Mouse (Mus musculus) forebrain, embryonic 11.5 days (tissue): ENCODE data around the gene Lrrfip1. TPM values are rescaled to one million over a fixed set of nuclear protein-coding genes. Genes with fewer than 3 reads are reported as not detected.
A peak's percentile ranks its signal among the peaks of the same experiment; 100 is the strongest.

Source experiments
- ATAC-seq: fragments of 200-750 bp; cut with Nextera tagmentation; replicated peaks from 2 replicates; pipeline ENCODE4 v1.8.0; 2017; ENCODE audit warnings: moderate TSS enrichment; ENCODE audit not compliant: low FRiP score
- DNase-seq: peaks from one replicate; pipeline ENCODE4 v3.0.0-alpha.2; 2017; ENCODE audit warnings: low spot score
- H3K27ac ChIP-seq: fragments of 300-500 bp; sonication (generic); 2 replicates; pipeline ENCODE4 v1.5.1; 2014; ENCODE audit warnings: low read depth, low read length
- H3K27me3 ChIP-seq: fragments of 300-500 bp; sonication (generic); 2 replicates; pipeline ENCODE4 v1.6.1; 2014; ENCODE audit warnings: mild to moderate bottlenecking, low read length, mixed read lengths; ENCODE audit not compliant: control insufficient read depth, insufficient read depth
- H3K36me3 ChIP-seq: fragments of 300-500 bp; sonication (generic); 2 replicates; pipeline ENCODE4 v1.6.1; 2014; ENCODE audit warnings: mild to moderate bottlenecking, low read length, moderate library complexity, mixed read lengths; ENCODE audit not compliant: control insufficient read depth, insufficient read depth
- H3K4me1 ChIP-seq: fragments of 300-500 bp; sonication (generic); replicated peaks from 2 replicates; pipeline ENCODE4 v1.6.1; 2014; ENCODE audit warnings: low read length, mixed read lengths; ENCODE audit not compliant: control insufficient read depth, insufficient read depth
- H3K4me2 ChIP-seq: fragments of 300-500 bp; sonication (generic); 2 replicates; pipeline ENCODE4 v1.6.1; 2014; ENCODE audit warnings: low read depth, mild to moderate bottlenecking, low read length, moderate library complexity, mixed read lengths; ENCODE audit not compliant: severe bottlenecking
- H3K4me3 ChIP-seq: fragments of 300-500 bp; sonication (generic); 2 replicates; pipeline ENCODE4 v1.5.1; 2014; ENCODE audit warnings: low read depth, low read length
- H3K9ac ChIP-seq: fragments of 300-500 bp; sonication (generic); 2 replicates; pipeline ENCODE4 v1.6.1; 2014; ENCODE audit warnings: low read length
- H3K9me3 ChIP-seq: fragments of 300-500 bp; sonication (generic); 2 replicates; pipeline ENCODE4 v1.6.1; 2016; ENCODE audit warnings: low read length, mixed read lengths; ENCODE audit not compliant: control insufficient read depth
- WGBS: fragments of 180-500 bp; shearing (Covaris S2); extraction: QIAGEN DNeasy Blood & Tissue Kit; methylation state at CpG from one replicate; pipeline ENCODE4 v1.1.7; 2014; 5-methylcytosine and 5-hydroxymethylcytosine counted together
- polyA plus RNA-seq: library from polyadenylated mRNA; unstranded; fragments of >200 nt; fragmentation: Nextera tagmentation; extraction: Ambion mirVana; gene quantifications from 2 replicates; pipeline ENCODE4 v1.2.1, GENCODE M21; 2014

The Lrrfip1 gene
- polyA plus RNA-seq, 1 experiment from 2014 or later = 21.4 TPM

GRCm38 (mm10) chr1:91093296-91093695 lies 94.8 kb downstream of the Lrrfip1 start:
- Histone ChIP-seq H3K9ac (no peak overlapping the region), H3K4me3 (no peak overlapping the region), H3K27ac (no peak overlapping the region), H3K36me3 (no peaks in the 10 kb centered on the region), H3K4me1 (no peaks in the 10 kb centered on the region), H3K27me3 (no peaks in the 10 kb centered on the region), H3K9me3 (no peaks in the 10 kb centered on the region), H3K4me2 (no peak overlapping the region)
- no peak for DNase-seq
- ATAC-seq = no peak
- WGBS = 80% methylated on average over 2 of the region's 2 CpGs

GRCm38 (mm10) chr1:91094001-91094400 lies 95.5 kb downstream of the Lrrfip1 start:
- ATAC-seq (no peak), DNase-seq (no peak)
- H3K36me3 ChIP-seq = no peaks in the 10 kb centered on the region
- no peak overlapping the region for H3K27ac ChIP-seq
- H3K9ac ChIP-seq = no peak overlapping the region
- H3K9me3 ChIP-seq = no peaks in the 10 kb centered on the region
- H3K27me3 ChIP-seq = no peaks in the 10 kb centered on the region
- H3K4me2 ChIP-seq = no peak overlapping the region
- H3K4me1 ChIP-seq = 0 out of 2 replicates have a peak, but pooled peaks cover 2% of the 10 kb centered on the region
- WGBS = 87% methylated on average over 5 of the region's 5 CpGs
- H3K4me3 ChIP-seq = no peak overlapping the region

- no peak for ATAC-seq
- H3K9ac ChIP-seq = no peak overlapping the region
- 90% methylated on average over 3 of the region's 3 CpGs for WGBS
These were observed 96.7 kb downstream of the Lrrfip1 start for GRCm38 (mm10) chr1:91095258-91095657.

GRCm38 (mm10) chr1:91095853-91096252 lies 97.3 kb downstream of the Lrrfip1 start:
- Histone ChIP-seq H3K4me2 (no peak overlapping the region), H3K4me1 (0 out of 2 replicates have a peak, but pooled peaks cover 2% of the 10 kb centered on the region), H3K27me3 (no peaks in the 10 kb centered on the region), H3K9me3 (no peaks in the 10 kb centered on the region), H3K9ac (no peak overlapping the region), H3K27ac (no peak overlapping the region), H3K4me3 (no peak overlapping the region), H3K36me3 (no peaks in the 10 kb centered on the region)
- DNase-seq (no peak), ATAC-seq (no peak)
- WGBS = 57% methylated on average over 1 of the region's 1 CpGs

More at GRCm38 (mm10) chr1:91095258-91095657, 96.7 kb downstream of the Lrrfip1 start:
- H3K36me3 ChIP-seq = no peaks in the 10 kb centered on the region
- no peak for DNase-seq
- 0 out of 2 replicates have a peak, but pooled peaks cover 2% of the 10 kb centered on the region for H3K4me1 ChIP-seq
- H3K4me2 ChIP-seq = no peak overlapping the region
- H3K27ac ChIP-seq = no peak overlapping the region
- no peak overlapping the region for H3K4me3 ChIP-seq
- H3K27me3 ChIP-seq = no peaks in the 10 kb centered on the region
- H3K9me3 ChIP-seq = no peaks in the 10 kb centered on the region

- H3K27me3 ChIP-seq = no peaks in the 10 kb centered on the region
- 0 out of 2 replicates have a peak, but pooled peaks cover 2% of the 10 kb centered on the region for H3K4me1 ChIP-seq
- no peak overlapping the region for H3K9ac ChIP-seq
- WGBS = 71% methylated on average over 5 of the region's 5 CpGs
- H3K4me2 ChIP-seq = no peak overlapping the region
- H3K27ac ChIP-seq = no peak overlapping the region
- ATAC-seq = no peak
- no peaks in the 10 kb centered on the region for H3K36me3 ChIP-seq
- H3K9me3 ChIP-seq = no peaks in the 10 kb centered on the region
- no peak overlapping the region for H3K4me3 ChIP-seq
- no peak for DNase-seq
These were observed 98.0 kb downstream of the Lrrfip1 start for GRCm38 (mm10) chr1:91096490-91096889.

- WGBS = 87% methylated on average over 11 of the region's 11 CpGs
- Histone ChIP-seq H3K36me3 (no peaks in the 10 kb centered on the region; the same call in 1 of the 2 replicates), H3K9ac (no peak overlapping the region), H3K4me2 (no peak overlapping the region), H3K4me3 (no peak overlapping the region), H3K9me3 (no peaks in the 10 kb centered on the region), H3K27ac (no peak overlapping the region), H3K4me1 (0 out of 2 replicates have a peak, but pooled peaks cover 2% of the 10 kb centered on the region), H3K27me3 (no peaks in the 10 kb centered on the region)
- no peak for DNase-seq
- no peak for ATAC-seq
These were observed 98.8 kb downstream of the Lrrfip1 start for GRCm38 (mm10) chr1:91097283-91097834.

- Histone ChIP-seq H3K9me3 (no peaks in the 10 kb centered on the region), H3K4me3 (no peak overlapping the region), H3K36me3 (no peaks in the 10 kb centered on the region; the same call in 1 of the 2 replicates), H3K27ac (no peak overlapping the region), H3K4me1 (0 out of 2 replicates have a peak, but pooled peaks cover 2% of the 10 kb centered on the region), H3K4me2 (no peak overlapping the region), H3K9ac (no peak overlapping the region), H3K27me3 (no peaks in the 10 kb centered on the region)
- peak; percentile 81 for DNase-seq
- ATAC-seq = peak; percentile 71
- 27% methylated on average over 6 of the region's 6 CpGs for WGBS
These were observed 100.3 kb downstream of the Lrrfip1 start for GRCm38 (mm10) chr1:91098887-91099286.

GRCm38 (mm10) chr1:91101709-91102440 lies 103.3 kb downstream of the Lrrfip1 start:
- no peak for ATAC-seq
- Histone ChIP-seq H3K4me3 (no peak overlapping the region), H3K9me3 (no peaks in the 10 kb centered on the region), H3K4me2 (no peak overlapping the region), H3K4me1 (0 out of 2 replicates have a peak, but pooled peaks cover 2% of the 10 kb centered on the region), H3K36me3 (no peaks in the 10 kb centered on the region; the same call in 1 of the 2 replicates), H3K9ac (no peak overlapping the region), H3K27ac (no peak overlapping the region), H3K27me3 (no peaks in the 10 kb centered on the region)
- WGBS = 75% methylated on average over 11 of the region's 11 CpGs
- no peak for DNase-seq
